Comparison of ENCODE assay signal across 33 mouse cellular contexts in genomic region chr2:114051111-114051870, GRCm38 (mm10). TPM values are rescaled to one million over a fixed set of nuclear protein-coding genes. Genes with fewer than 3 reads are reported as not detected.
DNase-seq lines count a peak whose midpoint lies in the region; ATAC-seq and TF ChIP-seq lines count a peak whose summit lies in the region.
"Had no signal": no experiment of that assay in that cellular context is flagged by ENCODE, and none has a peak within 500 bp of the region (broad histone marks: within the 10 kb centered on the region; RNA-seq: fewer than 3 reads in every experiment).

No protein-coding gene starts in this region.

- peaks cover 23% of the 10 kb centered on the region for H3K36me3 ChIP-seq in heart, embryonic 12.5 days
- H3K36me3 ChIP-seq in heart, embryonic 13.5 days: peaks cover 37% of the 10 kb centered on the region
- H3K36me3 ChIP-seq in limb, embryonic 15.5 days: no peaks in the 10 kb centered on the region
- H3K36me3 ChIP-seq in liver, postnatal 0 days (replicated peaks; ENCODE audit: insufficient read depth, low read length): no peaks in the 10 kb centered on the region
- H3K36me3 ChIP-seq: embryonic facial prominence, embryonic 13.5 days; liver, embryonic 15.5 days; midbrain, embryonic 10.5 days; stomach, embryonic 15.5 days had no signal

- peak overlapping the region; percentile 43; the same call in 1 of the 2 replicates for H3K27ac ChIP-seq in gastrocnemius, adult 2 months
- H3K27ac ChIP-seq in heart, embryonic 12.5 days (ENCODE audit: poor library complexity, severe bottlenecking): peak overlapping the region; percentile 99
- H3K27ac ChIP-seq in heart, embryonic 13.5 days (replicated peaks): peak overlapping the region; percentile 97
- no peak overlapping the region for H3K27ac ChIP-seq in limb, embryonic 15.5 days
- no peak overlapping the region for H3K27ac ChIP-seq in liver, postnatal 0 days (ENCODE audit: low read depth)
- H3K27ac ChIP-seq: embryonic facial prominence, embryonic 13.5 days; hindbrain, embryonic 14.5 days; kidney, postnatal 0 days; liver, embryonic 15.5 days; midbrain, embryonic 10.5 days; stomach, embryonic 15.5 days had no signal

- peak overlapping the region; percentile 91 for H3K9ac ChIP-seq in heart, embryonic 12.5 days
- H3K9ac ChIP-seq in heart, embryonic 13.5 days: peak overlapping the region; percentile 91
- no peak overlapping the region for H3K9ac ChIP-seq in limb, embryonic 15.5 days
- no peak overlapping the region for H3K9ac ChIP-seq in liver, postnatal 0 days (replicated peaks)
- H3K9ac ChIP-seq: embryonic facial prominence, embryonic 13.5 days; hindbrain, embryonic 14.5 days; liver, embryonic 15.5 days; stomach, embryonic 15.5 days had no signal

- H3K4me3 ChIP-seq in gastrocnemius, adult 2 months: peak overlapping the region; percentile 57
- H3K4me3 ChIP-seq in heart, embryonic 12.5 days: peak overlapping the region; percentile 72
- H3K4me3 ChIP-seq in heart, embryonic 13.5 days: peak overlapping the region; percentile 63
- peak overlapping the region; percentile 9 for H3K4me3 ChIP-seq in limb, embryonic 15.5 days
- no peak overlapping the region for H3K4me3 ChIP-seq in liver, postnatal 0 days (ENCODE audit: low read depth, low read length)
- H3K4me3 ChIP-seq: embryonic facial prominence, embryonic 13.5 days; liver, embryonic 15.5 days; midbrain, embryonic 10.5 days; stomach, embryonic 15.5 days had no signal

- H3K4me1 ChIP-seq in heart, embryonic 12.5 days (replicated peaks): peaks cover 10% of the 10 kb centered on the region; the same call in 1 of the 2 replicates
- H3K4me1 ChIP-seq in heart, embryonic 13.5 days: peaks cover 25% of the 10 kb centered on the region
- H3K4me1 ChIP-seq in limb, embryonic 15.5 days: peaks cover 4% of the 10 kb centered on the region; the same call in 1 of the 2 replicates
- H3K4me1 ChIP-seq in liver, postnatal 0 days (ENCODE audit: insufficient read depth): no peaks in the 10 kb centered on the region
- H3K4me1 ChIP-seq: liver, embryonic 15.5 days; stomach, embryonic 15.5 days had no signal

- ATAC-seq in heart, embryonic 12.5 days (ENCODE audit: insufficient number of reproducible peaks, low FRiP score): no peak
- ATAC-seq in heart, embryonic 13.5 days (ENCODE audit: extremely low read depth, insufficient number of reproducible peaks, low FRiP score, low TSS enrichment): no peak
- no peak for ATAC-seq in limb, embryonic 15.5 days (ENCODE audit: insufficient number of reproducible peaks, low FRiP score, low TSS enrichment, low read depth)
- ATAC-seq in liver, postnatal 0 days: no peak
- ATAC-seq: forebrain, embryonic 14.5 days; inflammation-experienced regulatory T-cells, adult 6 months; midbrain, embryonic 16.5 days; Patski had no signal

- TF ChIP-seq CTCF in gastrocnemius, adult 2 months (IDR thresholded peaks at IDR 0.05): no peak
- no peak for TF ChIP-seq CTCF in liver, postnatal 0 days (IDR thresholded peaks at IDR 0.05; ENCODE audit: low read depth)

- H3K27me3 ChIP-seq in heart, embryonic 12.5 days (replicated peaks): no peaks in the 10 kb centered on the region
- H3K27me3 ChIP-seq in heart, embryonic 13.5 days (replicated peaks): no peaks in the 10 kb centered on the region
- H3K27me3 ChIP-seq in limb, embryonic 15.5 days: no peaks in the 10 kb centered on the region
- no peaks in the 10 kb centered on the region for H3K27me3 ChIP-seq in liver, postnatal 0 days (ENCODE audit: insufficient read depth, low read length)
- H3K27me3 ChIP-seq: embryonic facial prominence, embryonic 13.5 days; liver, embryonic 15.5 days; stomach, embryonic 15.5 days had no signal

- peak overlapping the region; percentile 57 for H3K4me2 ChIP-seq in heart, embryonic 12.5 days
- peak overlapping the region; percentile 67 for H3K4me2 ChIP-seq in heart, embryonic 13.5 days
- H3K4me2 ChIP-seq in limb, embryonic 15.5 days: no peak overlapping the region
- no peak overlapping the region for H3K4me2 ChIP-seq in liver, postnatal 0 days (ENCODE audit: low read depth, low read length)
- H3K4me2 ChIP-seq: embryonic facial prominence, embryonic 13.5 days; hindbrain, embryonic 14.5 days; liver, embryonic 15.5 days; stomach, embryonic 15.5 days had no signal

- DNase-seq in gastrocnemius, adult 2 months: peak; percentile 42
- no peak for DNase-seq in gastrocnemius, postnatal 36 days
- no peak for DNase-seq in heart, postnatal 25 days (ENCODE audit: low spot score)
- DNase-seq in ovary, postnatal 10 days (ENCODE audit: low spot score): no peak
- DNase-seq in liver, postnatal 0 days: no peak
- DNase-seq: adrenal gland, postnatal 10 days; cerebellum, adult 2 months; cerebellum, postnatal 25 days; kidney, adult 18-20 months; layer of hippocampus, adult 9-11 months; liver; lung, postnatal 10 days; right cerebral cortex, adult 18-20 months; right cerebral cortex, postnatal 4 days; thymus, adult 18-20 months; thymus, postnatal 36 days had no signal

- intact Hi-C loops in gastrocnemius, adult 2 months (cut with DNase I): loop anchor here (5.0 kb wide), 2 partner anchors 86 to 899 kb away; no protein-coding TSS in a partner anchor
- intact Hi-C loops in gastrocnemius, postnatal 36 days (cut with DNase I): loop anchor here (5.0 kb wide), 1 partner anchor 81 kb away; no protein-coding TSS in a partner anchor
- intact Hi-C loops in heart, postnatal 25 days (cut with DNase I): no loop called here

- WGBS in heart, embryonic 12.5 days: 47% methylated on average over 7 of the region's 7 CpGs
- 47% methylated on average over 7 of the region's 7 CpGs for WGBS in heart, embryonic 13.5 days
- WGBS in limb, embryonic 15.5 days: 85% methylated on average over 7 of the region's 7 CpGs
- 86% methylated on average over 7 of the region's 7 CpGs for WGBS in liver, postnatal 0 days (ENCODE audit: insufficient replicate concordance)

- no peak for TF ChIP-seq EP300 in liver, postnatal 0 days (IDR thresholded peaks at IDR 0.05; ENCODE audit: low read depth)

- no peaks in the 10 kb centered on the region for H3K9me3 ChIP-seq in heart, embryonic 12.5 days (replicated peaks)
- H3K9me3 ChIP-seq in heart, embryonic 13.5 days: no peaks in the 10 kb centered on the region
- H3K9me3 ChIP-seq in limb, embryonic 15.5 days: no peaks in the 10 kb centered on the region
- H3K9me3 ChIP-seq in liver, postnatal 0 days (ENCODE audit: low read length): no peaks in the 10 kb centered on the region
- H3K9me3 ChIP-seq: embryonic facial prominence, embryonic 13.5 days; liver, embryonic 15.5 days; midbrain, embryonic 10.5 days; stomach, embryonic 15.5 days had no signal

RNA-seq across cellular contexts. Expression of gene Actc1, which starts 2.1 kb away (rescaled TPM):
- total RNA-seq in gastrocnemius, adult 2 months (2021): 100 to 1,000 TPM; 143 to 261 TPM
- total RNA-seq in gastrocnemius, postnatal 36 days (2021): 1,000 to 10,000 TPM; 1,166 to 4,359 TPM
- 11,986 and 12,061 TPM in 2 replicates for polyA plus RNA-seq in heart, embryonic 12.5 days (2016; fragmentation: Nextera tagmentation; extraction: Ambion mirVana)
- over 10,000 TPM; 16,244 to 16,268 TPM for total RNA-seq in heart, postnatal 25 days (2021)
- polyA plus RNA-seq in heart, embryonic 13.5 days (2015; fragmentation: Nextera tagmentation; extraction: Ambion mirVana): 11,395 and 12,800 TPM in 2 replicates
- polyA plus RNA-seq in limb, embryonic 15.5 days (2015; fragmentation: Nextera tagmentation; extraction: Ambion mirVana): 710 and 1,930 TPM in 2 replicates
- 1.1 and 12.1 TPM in 2 replicates for polyA plus RNA-seq in liver, postnatal 0 days (2015; fragmentation: Nextera tagmentation; extraction: Ambion mirVana)
- total RNA-seq: left cerebral cortex, adult 18-20 months; left cerebral cortex, postnatal 25 days had no signal
- polyA plus RNA-seq: cerebellum, adult 2 months; inflammation-experienced regulatory T-cells, adult 6 months; Patski had no signal

RNA-seq across cellular contexts. Expression of gene Gjd2, which starts 37.9 kb away (rescaled TPM):
- not detected for total RNA-seq in gastrocnemius, adult 2 months (2021)
- not detected for total RNA-seq in gastrocnemius, postnatal 36 days (2021)
- 0.10 TPM in 1 of 2 replicates, not detected in the other for polyA plus RNA-seq in heart, embryonic 12.5 days (2016; fragmentation: Nextera tagmentation; extraction: Ambion mirVana)
- not detected for total RNA-seq in heart, postnatal 25 days (2021)
- polyA plus RNA-seq in heart, embryonic 13.5 days (2015; fragmentation: Nextera tagmentation; extraction: Ambion mirVana): not detected in 2 replicates
- 0.17 TPM in 1 of 2 replicates, not detected in the other for polyA plus RNA-seq in limb, embryonic 15.5 days (2015; fragmentation: Nextera tagmentation; extraction: Ambion mirVana)
- polyA plus RNA-seq in liver, postnatal 0 days (2015; fragmentation: Nextera tagmentation; extraction: Ambion mirVana): not detected in 2 replicates
- total RNA-seq: ES-E14; heart, adult 18-20 months had no signal
- polyA plus RNA-seq: inflammation-experienced regulatory T-cells, adult 6 months; liver, embryonic 15.5 days; Patski had no signal

Comparison
In these comparisons a context has a peak if more than half of its experiments do, and no peak if none do; other contexts are left out.
1. H3K27ac ChIP-seq: peak in gastrocnemius, adult 2 months (single experiment), heart, embryonic 12.5 days (single experiment) and heart, embryonic 13.5 days (single experiment); none in limb, embryonic 15.5 days (single experiment) and liver, postnatal 0 days (single experiment).
2. H3K4me2 ChIP-seq: peak in heart, embryonic 12.5 days (single experiment) and heart, embryonic 13.5 days (single experiment); none in limb, embryonic 15.5 days (single experiment) and liver, postnatal 0 days (single experiment).
3. H3K9ac ChIP-seq: peak in heart, embryonic 12.5 days (single experiment) and heart, embryonic 13.5 days (single experiment); none in limb, embryonic 15.5 days (single experiment) and liver, postnatal 0 days (single experiment).
4. RNA of gene Actc1, which starts 2.1 kb away (polyA plus RNA-seq): 11,986 to 12,061 TPM in heart, embryonic 12.5 days, 11,395 to 12,800 TPM in heart, embryonic 13.5 days and 710 to 1,930 TPM in limb, embryonic 15.5 days; 1.1 to 12.1 TPM in liver, postnatal 0 days; every median in the first group is over 10 times any median in the second.